Mouse (Mus musculus): ENCODE measurements around the gene Cdkl1. TPM values are rescaled to one million over a fixed set of nuclear protein-coding genes. Genes with fewer than 3 reads are reported as not detected.
A peak's percentile ranks its signal among the peaks of the same experiment; 100 is the strongest.

Cdkl1 gene
- total RNA-seq, 2 experiments from 2014 or later: 6.3 to 13.9 TPM

DNA sequence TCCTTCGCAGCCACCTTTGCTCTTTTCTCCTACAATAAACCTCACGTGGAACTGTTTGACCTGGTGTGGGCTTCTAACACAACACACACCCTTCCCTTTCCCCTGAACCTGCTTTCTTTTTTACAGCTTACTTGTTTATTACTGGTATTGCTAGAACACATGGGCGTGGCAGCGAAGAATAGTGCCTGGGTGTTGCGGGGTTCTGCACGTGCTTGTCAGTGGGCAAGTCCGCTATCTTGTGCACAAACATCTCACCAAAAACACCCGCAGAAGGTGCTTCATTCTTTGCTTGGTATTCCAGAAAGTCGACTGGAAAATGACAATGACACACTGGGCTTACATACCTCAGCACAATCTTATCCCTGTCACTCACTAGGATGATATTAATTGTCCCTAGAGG, 5.6 kb downstream of the Cdkl1 start:
- DNase-seq: no peak
- intact Hi-C loops (cut with DNase I): no loop called here

DNA sequence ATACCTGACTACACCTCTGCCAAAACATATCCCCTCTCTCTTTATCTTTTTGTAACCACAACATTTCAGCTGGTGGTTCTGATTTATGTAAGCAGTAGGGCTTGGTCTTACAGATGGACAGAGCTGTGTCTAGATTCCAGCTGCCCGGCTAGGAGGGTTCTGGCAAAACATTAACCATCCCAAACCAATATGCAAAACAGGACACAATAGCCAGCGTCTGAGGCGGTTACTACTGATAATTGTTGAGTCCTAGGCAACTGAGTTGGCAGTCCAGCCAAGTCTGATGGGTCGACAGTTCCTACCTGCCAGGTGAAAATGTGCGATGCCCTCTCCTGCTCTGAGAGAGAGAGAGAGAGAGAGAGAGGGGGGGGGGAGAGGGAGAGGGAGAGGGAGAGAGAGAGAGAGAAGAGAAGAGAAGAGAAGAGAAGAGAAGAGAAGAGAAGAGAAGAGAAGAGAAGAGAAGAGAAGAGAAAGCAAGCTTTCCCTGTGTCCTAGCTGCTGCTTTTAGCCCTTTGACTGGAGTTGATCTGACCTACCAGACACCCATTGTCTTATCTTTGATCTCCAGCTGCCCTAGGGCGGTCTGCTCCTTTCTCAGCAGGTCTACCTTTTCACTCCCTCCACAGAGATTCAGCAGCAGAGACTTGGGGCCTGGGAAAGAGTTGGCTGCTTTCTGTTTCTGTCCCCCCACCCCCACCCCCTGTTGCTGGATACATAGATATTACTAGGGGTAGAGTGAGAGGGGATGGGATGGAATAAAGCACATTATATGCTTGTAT, 7.6 kb downstream of the Cdkl1 start:
- intact Hi-C loops (cut with DNase I): no loop called here
- no peak for DNase-seq

DNA sequence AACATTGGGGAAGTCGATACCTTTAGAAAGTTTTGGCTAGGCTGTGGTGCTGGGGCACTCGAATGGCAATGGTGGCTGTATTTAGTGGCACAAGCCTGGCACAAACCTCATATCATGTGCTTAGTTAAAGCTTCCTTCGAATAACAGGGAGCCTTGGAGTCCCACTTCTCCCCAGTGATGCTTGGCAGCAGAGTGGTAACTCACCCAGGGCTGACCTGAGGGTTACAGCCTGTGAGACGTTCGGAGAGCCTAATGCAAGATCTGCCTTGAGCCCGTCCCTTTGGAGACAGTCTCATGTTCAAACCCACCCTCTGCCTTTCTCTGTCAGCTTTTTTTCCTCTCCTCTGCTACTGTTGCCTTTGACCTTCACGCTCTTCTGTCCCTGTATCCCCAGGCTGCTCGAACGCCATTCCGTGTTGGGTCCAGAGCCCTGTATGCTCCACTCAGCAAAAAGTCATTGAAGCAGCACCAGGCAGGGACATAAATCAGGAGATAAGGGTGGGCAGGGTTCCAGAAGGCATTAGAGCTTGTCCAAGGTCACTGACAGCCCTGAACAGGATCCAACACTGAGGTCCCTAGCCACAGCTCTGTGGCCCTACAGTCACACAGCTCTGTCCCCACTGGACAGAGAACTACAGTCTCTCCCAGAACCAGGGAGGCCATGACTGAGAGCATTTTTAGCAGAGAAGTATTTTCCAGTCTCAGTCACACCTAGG, 9.0 kb downstream of the Cdkl1 start:
- intact Hi-C loops (cut with DNase I): no loop called here
- no peak for DNase-seq

DNA sequence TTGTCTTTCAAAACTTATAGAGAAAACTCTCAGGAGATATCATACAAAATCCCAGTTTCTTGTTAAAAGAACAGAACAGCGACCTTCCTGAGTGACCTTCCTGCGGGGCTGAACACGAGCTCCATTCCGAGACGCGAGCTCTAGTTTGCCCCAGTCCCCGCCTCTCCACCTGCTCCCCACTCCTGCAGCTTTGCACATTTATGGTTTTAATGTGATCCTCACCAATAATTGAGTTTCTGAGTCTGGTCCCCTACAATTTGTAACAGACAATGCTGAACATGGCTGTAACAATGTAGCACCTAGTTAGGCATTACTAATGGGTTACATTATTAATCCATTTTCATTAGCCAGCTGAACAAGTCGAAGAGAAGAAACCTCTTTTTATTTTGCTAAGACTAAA, 9.6 kb downstream of the Cdkl1 start:
- intact Hi-C loops (cut with DNase I): no loop called here
- no peak for DNase-seq

DNA sequence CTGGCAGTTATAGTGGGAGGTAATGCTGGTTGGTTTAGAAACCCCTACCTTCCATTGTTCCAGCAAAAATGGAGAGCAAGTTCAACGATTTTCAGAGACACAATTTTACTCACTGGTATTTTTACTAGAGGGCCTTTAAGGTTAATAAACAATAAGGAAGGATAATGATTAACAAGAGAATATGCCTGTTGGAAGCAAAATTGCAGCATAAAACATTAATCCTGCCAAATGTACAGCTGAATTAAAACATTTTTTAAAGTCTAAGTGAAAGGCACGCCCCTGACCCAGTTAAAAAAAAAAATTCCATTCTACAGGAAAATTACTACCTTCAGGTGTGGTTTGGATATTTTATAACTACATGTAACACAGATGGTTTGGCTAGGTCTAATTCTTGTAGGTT, 13.1 kb downstream of the Cdkl1 start:
- intact Hi-C loops (cut with DNase I): no loop called here

DNA sequence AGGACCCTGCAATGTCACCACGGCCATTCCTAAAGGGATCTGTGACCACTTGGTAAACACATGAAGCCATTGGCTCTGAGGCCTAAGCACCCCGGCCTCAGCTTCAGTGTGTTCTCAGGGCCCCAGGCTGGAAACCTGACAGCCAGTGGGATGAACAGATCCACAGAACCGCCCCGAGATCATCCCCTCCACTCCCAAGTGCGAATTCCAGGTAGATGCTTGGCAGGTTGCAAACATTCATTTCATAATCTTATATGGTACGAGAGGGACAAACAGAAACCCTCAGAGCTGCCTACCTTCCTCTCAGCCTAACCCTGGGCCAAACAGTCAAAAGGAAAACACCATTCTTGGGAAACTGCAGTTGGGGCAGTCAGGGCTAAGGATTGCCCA, 13.7 kb downstream of the Cdkl1 start:
- intact Hi-C loops (cut with DNase I): no loop called here
- no peak for DNase-seq

More for the DNA sequence above, 13.1 kb downstream of the Cdkl1 start:
- DNase-seq: no peak

DNA sequence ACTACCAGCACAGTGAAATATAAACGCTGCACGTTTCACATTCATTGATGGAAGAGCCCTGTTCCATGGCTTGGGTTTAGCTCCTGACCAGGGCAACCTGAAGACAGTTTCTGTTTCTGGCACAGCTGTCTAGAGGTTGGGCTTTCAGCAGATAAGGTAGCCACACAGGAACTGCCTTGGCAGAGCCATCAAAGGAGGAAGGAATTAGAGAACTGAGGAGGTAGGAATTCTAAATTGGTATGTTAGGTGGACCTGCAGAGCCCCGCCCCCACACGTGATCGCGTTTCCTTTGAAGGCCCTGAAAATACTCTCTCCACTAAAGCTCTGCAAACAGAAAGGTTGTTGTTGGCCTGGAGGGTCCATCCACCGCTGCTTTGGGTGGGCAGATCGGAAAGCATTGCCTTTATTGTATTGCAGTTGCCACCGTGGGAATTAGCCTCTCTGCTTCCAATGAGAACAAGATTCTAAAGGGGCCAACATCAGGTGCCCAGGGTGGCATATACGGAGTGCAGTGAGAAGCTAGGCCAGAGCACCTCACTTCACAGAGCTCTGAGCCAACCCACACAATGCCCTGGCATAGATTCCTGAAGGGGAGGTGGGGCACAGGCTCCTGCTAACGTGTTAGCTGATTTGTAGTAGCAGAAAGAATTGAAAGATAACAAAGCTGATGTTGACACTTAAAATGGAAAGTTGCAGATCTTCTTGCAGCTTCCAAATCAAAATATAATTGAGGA, 14.3 kb downstream of the Cdkl1 start:
- intact Hi-C loops (cut with DNase I): no loop called here
- no peak for DNase-seq

DNA sequence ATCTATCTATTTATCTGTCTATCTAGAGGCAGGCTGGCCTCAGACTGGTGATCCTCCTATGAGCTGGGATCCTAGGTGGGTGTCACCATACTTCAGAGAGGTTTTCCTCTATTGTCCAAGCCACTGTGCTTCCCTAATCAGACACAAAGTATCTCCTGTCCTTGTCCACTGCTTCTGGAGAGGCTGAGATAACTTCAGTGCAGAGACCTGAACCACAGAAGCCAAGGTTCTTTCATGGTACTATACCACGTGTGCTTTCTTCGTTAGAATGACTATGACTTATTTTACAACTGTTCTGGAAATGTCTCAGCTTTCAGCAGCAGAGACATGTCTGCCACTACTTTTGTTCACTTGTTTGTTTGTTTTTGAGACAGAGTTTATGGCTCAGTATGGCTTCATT, 22.2 kb downstream of the Cdkl1 start:
- intact Hi-C loops (cut with DNase I): no loop called here
- DNase-seq: no peak

DNA sequence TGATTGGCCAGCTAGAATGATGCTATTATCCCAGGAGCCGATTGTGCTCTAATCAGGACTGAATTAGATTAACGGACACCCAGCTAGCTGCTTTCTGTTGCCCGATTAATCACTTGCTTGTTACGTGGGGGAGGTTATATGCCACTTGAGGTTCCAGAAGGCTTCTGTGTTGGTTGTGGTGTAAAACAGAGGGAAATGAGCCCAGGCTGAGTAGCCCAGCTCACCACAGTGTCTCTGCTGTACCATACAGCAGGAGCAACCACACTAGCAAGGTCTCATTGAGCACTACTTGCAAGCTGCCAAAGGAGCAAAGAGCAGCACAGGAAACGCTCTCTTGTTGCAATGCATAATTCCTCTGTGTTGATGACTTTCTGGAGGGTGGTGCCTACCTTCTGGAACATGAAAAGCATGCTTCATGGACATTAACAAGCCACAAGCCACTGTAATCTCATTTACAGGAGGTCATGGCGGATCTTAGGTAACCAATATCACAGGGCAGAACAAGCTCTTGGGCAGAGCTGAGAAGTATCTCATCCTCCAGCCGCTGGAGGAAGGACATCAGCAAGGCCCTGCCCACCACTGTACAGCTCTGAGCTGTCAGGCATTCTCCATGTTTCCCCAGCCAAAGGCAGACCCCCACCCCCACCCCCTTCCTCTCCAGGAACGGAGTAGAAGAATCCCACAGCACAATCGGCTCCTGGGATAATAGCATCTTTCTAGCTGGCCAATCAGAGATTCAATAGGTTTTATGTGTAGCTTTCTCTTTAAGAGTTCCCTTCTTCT, 23.4 kb downstream of the Cdkl1 start:
- DNase-seq: no peak
- intact Hi-C loops (cut with DNase I): no loop called here

DNA sequence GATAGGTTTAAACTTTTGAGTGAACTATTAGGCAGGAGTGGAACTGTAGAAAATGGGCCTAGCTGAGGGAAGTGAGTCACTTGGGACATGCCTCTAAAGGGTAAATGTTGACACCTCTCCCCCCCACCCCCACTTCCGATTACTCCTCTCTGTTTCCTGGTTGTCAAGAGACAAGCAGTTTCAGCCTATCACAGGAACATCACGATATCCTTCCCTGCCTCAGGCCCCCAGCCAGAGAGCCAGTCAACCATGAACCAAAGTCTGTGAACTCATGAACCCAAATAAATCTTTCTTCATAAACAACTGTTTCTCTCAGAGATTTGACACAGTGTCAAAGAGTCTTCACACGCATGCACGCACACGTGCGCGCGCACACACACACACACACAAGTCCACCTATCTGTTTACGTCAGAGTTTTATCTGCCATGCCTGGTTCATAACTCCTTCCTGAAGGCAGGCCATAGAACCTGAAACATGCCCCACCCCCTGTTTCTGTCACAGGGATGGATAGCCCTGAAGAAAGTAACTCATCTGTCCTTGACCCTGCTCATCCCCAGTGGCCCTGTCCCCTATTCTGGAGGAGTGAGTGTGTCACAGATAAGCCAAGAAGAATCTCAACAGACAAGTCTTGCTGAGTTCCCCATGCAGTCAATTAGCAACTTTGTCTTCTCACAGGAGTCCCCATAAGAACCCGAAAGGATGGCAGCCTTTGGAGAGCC, 24.7 kb downstream of the Cdkl1 start:
- intact Hi-C loops (cut with DNase I): no loop called here
- DNase-seq: no peak

DNA sequence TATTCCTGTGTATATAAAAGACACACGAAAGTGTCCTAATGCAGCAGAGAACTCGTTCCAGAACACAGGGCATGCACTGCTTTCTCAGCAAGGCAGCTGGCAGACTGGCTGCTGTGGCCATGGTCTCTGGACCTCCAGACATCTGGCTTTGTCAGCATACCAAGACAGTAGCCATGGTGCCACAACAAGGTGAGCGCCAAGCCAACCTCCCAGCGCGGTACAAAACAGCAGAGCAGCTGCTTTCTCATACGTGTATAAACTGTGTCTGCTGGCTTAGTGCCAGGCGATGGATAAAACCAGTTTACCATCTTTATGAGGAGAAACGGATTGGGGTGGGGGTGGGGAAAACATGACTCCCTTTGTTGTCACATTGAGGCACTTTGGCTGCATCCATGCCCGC, 25.5 kb downstream of the Cdkl1 start:
- intact Hi-C loops (cut with DNase I): no loop called here
- no peak for DNase-seq

DNA sequence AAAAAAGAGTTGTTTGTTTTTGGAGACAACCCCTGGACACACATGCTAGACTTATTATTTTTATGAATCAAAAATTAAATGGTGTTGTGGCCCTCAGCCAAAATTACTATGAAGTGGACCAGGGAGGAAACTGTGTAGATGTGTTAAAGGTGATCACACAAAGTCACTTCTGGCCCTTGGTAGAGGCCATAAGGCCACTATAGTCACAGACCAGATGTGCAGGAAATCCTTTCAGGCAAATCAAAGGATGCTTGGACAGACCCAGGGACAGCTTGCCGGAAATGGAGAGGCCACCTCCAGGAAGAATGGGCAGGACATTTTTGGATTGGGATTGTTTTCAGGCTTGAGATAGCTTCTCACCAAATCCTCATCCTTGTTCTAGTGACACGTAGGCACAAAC, 29.5 kb downstream of the Cdkl1 start:
- intact Hi-C loops (cut with DNase I): loop anchor here (5.0 kb wide), 1 partner anchor 56 kb away; no protein-coding TSS in a partner anchor
- DNase-seq: peak; percentile 28 to 31

DNA sequence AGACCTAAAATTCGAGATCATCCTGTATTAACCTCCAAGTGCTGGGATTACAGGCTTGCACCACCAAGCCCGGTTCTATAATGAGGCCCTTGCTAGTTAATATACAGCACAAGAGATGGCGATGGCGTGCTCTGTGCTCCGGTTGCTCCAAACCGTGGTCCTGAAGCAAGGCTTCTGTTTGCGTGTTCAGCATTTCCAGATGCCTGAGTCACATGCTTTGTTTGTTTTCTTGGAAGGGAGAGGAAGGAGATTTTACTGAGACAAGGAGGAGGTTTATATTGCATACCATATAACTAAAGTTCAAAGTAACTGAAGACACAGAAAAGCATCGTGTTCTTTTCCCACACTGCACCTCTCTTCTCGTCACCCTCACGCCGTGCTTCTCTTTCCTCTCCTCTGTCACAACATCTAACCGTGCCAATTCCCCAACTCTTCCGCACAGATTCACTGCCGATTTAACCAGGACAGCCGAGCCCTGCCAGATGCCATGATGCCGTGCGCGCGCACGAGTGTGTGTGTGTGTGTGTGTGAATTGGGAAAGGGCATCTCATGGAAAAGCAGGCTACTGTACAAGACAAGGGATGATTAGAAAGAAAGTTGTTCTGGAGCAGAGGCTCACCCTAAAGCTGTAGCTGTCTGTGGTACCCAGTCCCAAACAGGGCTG, 30.2 kb downstream of the Cdkl1 start:
- intact Hi-C loops (cut with DNase I): loop anchor here (5.0 kb wide), 1 partner anchor 56 kb away; no protein-coding TSS in a partner anchor
- DNase-seq: no peak

DNA sequence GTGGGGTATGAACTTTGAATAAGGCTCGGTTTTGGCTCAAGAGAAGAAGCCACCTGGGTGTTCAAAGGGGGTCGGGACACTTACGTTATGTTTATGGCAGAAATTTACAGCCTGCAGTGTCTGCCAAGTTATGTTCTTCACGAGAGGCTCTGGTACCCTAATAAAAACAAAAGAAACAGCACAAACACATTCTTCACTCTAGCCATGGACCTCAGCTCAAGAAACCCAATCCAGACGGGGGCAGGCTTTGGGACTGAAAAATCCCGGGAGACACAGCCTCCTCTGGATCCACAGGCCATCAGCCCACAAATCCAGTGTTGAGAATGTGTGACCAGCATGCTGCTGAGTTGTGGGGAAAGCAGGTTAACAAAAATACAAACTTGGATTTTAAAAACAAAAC, 31.1 kb downstream of the Cdkl1 start:
- DNase-seq: no peak
- intact Hi-C loops (cut with DNase I): loop anchor here (5.0 kb wide), 1 partner anchor 57 kb away; no protein-coding TSS in a partner anchor

DNA sequence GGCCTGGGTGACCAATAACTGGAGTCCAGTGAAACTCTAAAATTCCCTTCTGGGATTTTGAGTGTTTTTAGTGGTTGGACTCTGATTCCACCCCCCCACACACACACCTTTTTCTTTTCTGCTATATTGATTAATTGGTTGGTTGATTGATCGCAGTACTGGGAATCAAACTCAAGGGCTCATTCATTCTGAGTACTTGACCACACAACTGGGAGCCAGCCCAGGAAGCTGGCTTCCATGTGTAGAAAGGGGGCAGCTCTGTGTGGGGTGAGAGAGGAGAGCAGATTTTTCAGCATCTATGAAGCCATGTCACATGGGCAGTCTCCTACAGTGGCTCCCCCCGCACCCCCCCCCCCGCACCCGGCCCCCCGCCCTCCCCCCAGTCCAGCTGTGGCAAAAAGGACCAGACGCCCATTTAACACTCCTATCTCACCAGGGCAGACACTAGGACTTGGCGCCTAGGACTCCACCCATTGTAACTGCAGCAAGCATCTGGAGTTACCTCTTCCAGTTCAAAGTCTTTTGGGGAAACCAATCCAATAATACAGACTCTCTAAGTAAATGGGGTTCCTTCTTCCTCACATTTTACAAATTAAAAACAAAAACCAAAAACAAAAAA, 31.7 kb downstream of the Cdkl1 start:
- intact Hi-C loops (cut with DNase I): loop anchor here (2.0 to 5.0 kb wide), 3 partner anchors 163 to 388 kb away; no protein-coding TSS in a partner anchor
- no peak for DNase-seq

DNA sequence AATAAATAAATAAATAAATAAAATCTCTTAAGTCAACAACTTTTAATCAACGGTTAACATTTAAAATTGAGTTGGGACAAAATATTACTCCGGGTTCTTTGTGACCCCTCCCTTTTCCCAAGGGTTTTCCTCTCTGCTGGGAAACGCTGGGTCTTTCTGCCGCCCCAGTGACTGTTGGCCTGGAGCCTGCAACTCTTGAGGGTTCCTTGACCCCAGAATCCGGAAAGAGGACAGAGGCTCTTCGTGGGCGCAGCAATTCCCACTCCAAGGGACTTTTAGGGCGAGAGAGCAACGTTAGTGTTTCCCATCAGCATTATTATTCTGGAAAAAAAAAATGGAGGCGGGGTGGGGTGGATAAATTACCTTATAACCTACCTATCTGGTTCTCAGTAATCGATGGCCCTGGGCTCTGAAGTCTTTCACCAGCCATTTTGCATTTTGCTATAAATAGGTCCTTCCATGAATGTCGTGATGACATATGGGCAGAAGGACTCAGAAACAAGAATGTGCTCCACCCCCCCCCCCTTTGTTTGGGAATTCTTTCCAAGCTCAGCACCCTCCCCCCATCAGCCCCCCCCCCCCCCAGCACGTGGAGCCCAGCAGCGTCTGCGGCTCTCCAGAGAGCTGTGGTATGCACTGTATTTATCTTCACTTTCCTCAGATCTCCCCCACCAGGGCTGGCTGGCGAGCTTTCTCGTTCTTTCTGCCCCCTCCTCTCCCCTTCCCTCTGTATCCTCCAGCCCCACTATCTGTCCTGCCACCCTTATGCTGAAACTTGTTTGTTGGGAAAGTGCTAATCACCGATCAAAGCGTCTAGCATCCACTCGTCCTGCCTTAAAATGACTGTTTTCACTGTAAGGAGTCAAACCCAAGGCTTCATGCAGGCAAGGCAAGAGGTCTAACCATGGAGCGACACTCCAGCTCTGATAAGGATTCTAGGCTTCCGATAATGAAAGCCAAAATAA, 32.6 kb downstream of the Cdkl1 start:
- intact Hi-C loops (cut with DNase I): loop anchor here (1.0 to 5.0 kb wide), 4 partner anchors 135 to 389 kb away; partner anchors contain the start of gene Map4k5
- DNase-seq: peak; percentile 29 to 41

DNA sequence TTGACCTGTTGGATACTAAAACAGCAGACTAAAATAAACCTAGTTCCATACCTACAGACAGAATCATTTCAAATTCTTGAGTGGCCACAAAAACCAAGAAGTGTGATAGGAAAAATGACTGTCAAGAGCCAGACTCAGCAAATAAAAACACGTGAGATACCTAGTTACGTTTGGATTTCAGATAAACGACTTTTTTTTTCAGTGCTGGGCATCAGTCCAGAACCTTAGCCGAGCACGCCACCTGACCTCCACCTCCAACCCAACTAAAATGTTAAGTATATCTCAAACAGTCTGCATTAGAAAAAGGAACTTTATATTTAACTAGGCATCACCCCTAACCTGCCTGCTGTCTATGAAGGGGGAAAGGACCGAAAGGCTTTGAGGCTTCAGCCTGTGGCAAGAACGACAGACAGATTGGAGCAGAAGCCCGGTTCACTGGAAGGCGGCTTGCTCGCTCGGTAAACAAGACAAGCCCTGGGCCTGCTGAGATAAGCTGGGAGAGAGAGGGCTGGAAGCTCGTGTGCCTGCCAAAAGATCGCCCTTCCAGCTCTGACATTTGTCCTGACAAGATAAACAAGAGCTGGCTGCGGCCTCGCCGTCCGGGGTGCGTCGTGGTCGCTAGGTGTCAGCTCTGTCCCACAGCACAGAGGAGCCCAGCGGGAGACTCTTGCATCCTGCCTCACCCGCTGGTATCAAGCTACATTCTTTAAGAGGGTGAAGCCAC, 33.5 kb downstream of the Cdkl1 start:
- peak; percentile 78 to 82 for DNase-seq
- intact Hi-C loops (cut with DNase I): loop anchor here (1.0 to 5.0 kb wide), 5 partner anchors 21 to 390 kb away; partner anchors contain the start of gene Map4k5
